Mouse (Mus musculus): ENCODE measurements around the gene Trim47.
"Not testable (repeated sequence)": the region's sequence is repeated elsewhere in the genome, so short reads cannot be mapped to it uniquely, and the experiment has no call there.

Gene Trim47

DNA sequence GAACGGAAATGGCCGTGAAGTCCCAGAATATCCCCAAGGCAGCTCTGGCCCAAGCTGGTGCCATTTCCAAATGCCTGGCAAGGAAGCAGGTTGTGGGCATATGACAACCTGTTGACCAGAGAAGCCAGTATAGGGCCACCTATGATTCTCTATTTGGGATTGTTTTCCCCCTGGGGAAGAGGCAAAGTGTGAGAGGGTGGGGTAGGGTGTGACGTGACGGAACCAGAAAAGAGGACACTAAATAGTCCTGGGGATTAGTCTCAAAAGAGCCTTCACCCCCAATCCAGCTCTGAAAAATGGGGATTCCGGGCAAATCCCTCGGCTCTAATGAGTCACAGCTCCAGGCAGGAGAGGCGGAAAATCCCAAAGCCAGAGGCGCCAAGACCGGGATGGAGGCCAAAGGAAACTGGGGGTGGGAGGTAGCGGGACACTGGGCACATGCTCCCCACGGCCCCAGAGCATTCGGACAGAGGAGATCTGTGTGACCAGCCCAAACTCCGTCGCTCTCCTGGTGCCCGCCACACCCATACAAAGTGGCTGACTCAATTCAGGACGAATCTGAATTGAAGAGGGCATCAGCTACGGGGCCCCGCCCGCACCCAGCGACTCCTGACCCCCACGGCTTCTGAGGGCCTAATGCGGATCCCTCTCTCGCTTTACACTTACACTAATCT is 18.4 kb downstream of the Trim47 start:
- no peak for DNase-seq (ENCODE audit: low read depth in 2 of 2, low spot score in 2 of 2)

DNA sequence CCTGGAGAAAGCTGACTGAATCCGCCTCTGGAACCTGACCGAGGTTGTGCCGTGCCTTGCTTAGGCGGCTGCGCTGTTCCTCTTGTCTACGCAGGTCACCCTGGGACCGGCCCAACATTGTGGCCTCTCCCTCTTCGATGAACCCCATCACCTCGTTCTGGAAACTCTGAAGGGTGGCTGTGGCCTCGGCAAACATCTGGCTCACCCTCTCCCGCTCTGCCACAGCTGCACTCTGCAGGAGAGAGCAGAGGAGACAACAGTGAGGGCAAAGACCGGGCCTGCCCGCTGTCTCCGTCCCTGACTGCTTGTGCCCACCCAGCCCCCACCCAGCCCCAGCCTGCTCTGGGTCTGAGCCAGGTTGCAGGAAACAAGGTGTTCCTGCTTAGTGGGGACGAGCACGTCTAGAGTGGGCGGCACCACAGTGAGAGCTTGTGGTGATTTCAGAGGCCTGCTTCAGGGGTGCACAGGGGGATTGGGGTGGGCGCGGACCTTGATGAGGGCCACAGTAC is 19.2 kb downstream of the Trim47 start:
- DNase-seq (ENCODE audit: low read depth in 2 of 2, low spot score in 2 of 2), result no peak

DNA sequence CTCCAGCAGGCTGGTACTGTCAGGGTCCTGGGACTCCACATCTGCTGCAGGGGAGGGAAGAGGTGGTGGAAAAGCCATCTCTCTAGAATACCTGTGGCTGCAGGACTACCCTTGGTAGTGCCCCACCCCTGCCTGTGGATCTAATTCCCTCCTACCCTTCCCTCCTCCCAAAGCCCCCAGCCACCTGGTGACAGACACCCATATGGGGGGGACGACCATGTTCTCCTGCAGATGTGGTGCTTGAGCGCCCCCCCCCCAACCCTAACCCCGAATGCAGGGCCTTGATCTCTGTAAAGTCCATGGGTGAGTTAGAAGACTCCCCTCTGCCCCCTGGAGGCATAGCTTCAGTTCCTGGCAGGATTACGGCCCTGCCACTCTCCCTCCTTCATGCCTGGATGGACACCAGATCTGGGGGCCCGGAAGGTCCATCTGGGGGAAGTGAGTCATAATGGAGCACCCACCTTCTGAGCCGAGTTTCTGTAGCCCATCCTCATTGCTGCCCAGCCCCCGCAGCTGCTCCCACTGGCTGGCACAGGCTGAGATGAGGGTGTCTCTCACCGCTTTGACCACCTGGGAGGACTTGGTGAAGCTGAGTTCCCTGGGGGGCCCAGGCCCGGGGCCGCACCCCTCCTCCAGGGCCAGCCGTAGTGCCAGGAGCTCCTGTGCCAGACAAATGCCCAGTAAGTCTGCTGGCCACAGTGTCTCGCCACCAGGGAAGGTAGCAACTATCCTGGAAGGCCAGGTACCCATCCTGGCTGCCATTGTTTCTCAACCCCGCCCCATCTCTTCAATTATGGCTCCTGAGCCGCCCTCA is 19.8 kb downstream of the Trim47 start:
- DNase-seq (ENCODE audit: low read depth in 2 of 2, low spot score in 2 of 2), result no peak

DNA sequence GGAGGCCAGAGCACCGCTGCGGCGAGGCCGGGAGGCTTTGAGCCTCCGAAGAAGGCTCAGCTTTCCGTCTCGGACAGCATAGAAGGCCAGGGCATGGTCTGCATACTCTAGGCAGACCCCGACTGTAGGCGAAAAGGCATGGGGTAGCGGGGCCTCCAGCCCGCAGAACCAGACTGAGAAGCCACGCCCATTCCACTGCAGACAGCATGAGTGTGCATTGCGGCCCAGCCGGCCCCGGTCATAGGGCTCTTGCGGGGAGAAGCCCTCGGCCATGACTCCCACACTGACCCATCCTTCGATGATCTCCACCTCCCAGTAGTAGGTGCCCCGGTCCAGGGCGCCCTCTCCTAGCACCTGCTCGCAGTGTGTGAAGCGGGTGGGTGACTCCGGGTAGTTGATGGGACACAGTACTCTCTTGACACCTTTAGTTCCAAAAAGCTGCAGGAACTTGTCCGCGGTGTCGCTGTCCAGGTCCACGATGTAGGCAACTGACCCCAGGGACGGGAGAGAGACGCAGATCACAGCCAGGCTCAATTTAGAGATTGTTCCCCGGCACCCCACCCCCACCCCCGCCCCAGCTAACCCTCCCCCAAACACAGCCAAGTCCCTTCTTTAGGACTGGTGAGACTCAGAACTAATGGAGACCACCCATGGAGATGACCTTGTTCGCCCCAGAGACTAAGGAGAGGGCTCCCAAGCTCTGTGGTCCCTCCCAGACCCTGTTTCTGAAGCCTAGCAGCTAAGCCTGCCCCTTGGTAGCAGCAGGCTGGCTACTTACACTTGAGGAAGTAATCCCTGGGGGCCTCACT is 20.7 kb downstream of the Trim47 start:
- no peak for DNase-seq (ENCODE audit: low read depth in 2 of 2, low spot score in 2 of 2)

DNA sequence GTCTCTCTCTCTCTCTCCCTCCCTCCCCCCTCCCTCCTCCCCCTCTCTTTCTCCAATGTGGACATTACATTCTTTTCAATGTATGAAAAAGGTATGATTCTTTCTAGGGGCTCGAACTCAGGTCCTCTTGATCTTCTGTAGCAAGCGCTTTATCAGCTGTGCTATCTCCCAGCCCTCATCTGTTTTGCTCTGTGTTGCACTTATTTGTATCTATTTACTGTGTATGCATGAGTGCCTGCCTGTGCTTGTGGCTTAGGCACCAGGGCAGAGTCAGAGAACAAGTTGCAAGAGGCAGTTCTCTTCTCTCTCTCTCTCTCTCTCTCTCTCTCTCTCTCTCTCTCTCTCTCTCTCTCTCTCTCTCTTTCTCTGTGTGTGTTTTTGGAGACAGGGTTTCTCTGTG is 21.9 kb downstream of the Trim47 start:
- no peak for DNase-seq (ENCODE audit: low read depth in 2 of 2, low spot score in 2 of 2)

DNA sequence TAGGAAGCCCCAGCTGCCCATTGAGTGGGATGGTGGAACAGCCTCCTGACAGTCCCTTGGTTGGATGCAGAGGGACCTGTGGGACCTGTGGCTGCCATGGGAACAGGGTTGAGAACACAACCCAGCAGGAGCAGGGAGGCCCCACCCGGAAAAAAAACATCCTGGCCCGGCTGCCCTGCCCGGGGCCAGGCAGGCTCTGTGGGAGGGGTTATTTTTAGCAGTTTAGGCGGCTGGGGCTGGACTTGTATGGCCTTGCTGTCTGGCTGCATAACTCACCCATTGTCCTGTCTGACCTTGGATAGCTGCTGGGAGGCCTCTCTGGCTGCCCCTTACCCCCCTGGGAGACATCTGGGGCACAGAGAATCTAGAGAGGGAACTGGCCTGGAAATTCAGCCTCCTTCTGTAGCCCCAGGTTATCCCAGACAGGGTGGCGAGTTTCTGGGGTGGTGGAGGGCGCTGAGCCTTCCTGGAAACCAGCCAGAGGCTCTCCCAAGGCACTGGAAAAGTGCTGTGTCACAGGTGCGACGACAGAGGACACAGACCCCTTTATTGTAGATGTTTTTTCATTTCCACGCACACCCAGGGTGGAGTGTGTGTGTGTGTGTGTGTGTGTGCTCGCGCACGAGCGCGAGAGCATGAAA is 22.9 kb downstream of the Trim47 start:
- DNase-seq (ENCODE audit: low read depth in 2 of 2, low spot score in 2 of 2), result no peak

DNA sequence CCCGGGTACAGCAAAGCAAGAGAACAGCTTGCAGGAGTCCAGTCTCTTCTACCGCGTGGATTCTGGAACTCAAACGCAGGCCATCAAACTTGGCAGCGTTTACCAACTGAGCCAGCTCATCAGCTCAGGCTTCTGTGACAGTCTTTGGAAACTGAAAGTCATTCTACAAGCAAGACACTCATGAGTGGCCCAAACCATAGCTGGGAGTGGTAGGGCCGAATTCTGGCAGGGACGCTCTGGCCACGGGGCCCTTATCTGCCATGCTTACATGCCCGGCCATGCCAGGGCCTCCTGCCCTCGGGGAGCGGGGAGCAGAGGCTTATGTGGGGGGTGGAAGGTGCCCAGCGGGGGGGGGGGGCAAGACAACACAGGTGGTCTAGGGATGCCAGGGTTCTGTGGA is 23.4 kb downstream of the Trim47 start:
- no peak for DNase-seq (ENCODE audit: low read depth in 2 of 2, low spot score in 2 of 2)

DNA sequence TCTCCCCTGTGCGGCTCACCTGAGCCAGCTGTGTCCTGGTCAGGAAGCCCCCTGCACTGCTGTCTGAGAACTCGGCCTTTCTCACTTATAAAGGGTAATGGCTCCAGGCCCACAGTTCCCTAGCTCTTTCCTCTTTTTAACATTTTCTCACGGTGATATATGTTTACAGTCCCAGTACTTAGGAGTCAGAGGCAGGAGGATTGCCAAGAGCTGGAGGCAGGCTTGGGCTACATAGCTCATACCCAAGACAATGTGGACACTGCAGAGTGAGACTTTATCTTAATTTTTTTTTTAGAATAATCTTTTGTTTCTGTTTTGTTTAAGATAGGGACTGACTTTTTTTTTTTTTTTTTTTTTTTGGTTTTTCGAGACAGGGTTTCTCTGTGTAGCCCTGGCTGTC is 24.5 kb downstream of the Trim47 start:
- no peak for DNase-seq (ENCODE audit: low read depth in 2 of 2, low spot score in 2 of 2)

DNA sequence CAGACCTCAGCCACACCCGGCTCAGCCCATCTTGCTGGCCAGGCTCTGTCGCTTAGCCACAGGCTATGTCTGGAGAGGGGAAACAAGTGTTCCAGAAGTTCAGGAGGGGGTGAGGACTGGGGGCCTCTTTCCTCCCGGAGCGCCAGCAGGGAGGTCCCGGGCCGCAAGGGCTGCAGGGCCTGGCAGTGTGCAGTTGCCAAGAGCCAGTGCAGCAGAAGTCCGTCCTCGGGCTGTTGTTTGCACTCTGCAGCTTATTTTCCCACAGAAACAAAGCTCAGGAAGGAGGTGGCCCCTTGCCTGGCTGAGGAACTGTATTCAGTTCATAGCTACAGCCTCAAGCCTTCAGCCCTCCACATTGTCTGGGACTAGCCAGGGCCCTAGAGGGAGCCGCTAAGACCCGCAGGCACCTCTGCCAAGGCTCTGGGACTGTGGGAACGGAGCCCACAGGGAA is 25.1 kb downstream of the Trim47 start:
- no peak for DNase-seq (ENCODE audit: low read depth in 2 of 2, low spot score in 2 of 2)

DNA sequence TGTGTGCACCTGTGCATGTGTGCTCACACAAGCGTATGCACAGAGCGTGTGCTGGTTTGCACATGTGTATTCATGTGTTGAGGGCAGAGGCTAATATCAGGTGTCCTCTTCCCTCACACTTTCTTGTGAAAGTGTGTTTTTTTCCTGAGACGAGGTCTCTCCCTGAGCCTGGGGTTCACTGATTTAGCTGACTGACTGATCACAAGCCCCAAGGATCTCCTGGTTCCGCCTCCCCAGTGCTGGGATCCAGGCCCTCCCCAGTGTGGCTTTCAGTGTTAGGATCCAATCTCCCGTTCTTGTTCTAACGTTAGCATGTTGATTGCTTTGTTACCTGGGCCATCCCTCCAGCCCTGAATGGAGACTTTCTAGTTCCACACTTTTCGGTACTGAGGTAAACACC is 26.2 kb downstream of the Trim47 start:
- no peak for DNase-seq (ENCODE audit: low read depth in 2 of 2, low spot score in 2 of 2)

DNA sequence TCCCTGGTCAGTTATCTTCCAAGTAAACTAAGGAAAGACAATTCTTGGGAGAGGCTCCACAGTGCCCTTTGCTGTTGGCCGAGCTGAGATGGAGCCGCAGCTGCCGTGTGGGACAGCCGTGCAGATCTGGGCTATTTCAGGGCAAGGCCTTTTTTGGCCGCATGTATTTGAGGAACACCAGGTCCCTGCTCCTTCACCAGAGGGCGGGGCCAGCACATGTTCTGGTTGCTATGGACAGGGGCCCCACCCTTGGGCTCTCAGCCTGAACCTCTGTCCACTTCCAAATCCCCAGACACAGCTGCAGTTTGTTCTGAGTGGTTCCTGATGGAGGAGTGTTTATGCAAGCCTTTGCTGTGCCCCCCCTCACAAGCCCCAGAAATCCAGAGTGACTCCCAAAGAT is 26.6 kb downstream of the Trim47 start:
- DNase-seq (ENCODE audit: low read depth in 2 of 2, low spot score in 2 of 2), result no peak

DNA sequence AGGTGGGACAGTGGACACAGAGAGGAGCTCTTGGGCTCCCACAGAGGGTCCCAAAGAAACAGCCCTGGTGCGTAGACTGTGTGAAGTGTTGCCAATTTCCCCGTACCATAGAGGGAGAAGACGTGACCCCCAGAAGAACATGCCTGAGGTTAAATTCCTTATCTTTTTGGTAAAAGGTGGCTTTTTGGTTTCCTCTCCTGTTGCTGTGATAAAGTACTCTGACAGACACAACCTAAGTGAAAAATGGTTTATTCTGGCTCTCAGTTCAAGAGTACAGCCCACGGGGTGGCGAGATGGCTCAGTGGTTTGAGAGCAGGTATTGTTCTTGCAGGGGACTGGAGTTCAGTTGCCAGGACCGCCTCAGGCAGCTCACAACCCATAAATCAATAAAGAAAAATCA is 27.5 kb downstream of the Trim47 start:
- no peak for DNase-seq (ENCODE audit: low read depth in 2 of 2, low spot score in 2 of 2)

DNA sequence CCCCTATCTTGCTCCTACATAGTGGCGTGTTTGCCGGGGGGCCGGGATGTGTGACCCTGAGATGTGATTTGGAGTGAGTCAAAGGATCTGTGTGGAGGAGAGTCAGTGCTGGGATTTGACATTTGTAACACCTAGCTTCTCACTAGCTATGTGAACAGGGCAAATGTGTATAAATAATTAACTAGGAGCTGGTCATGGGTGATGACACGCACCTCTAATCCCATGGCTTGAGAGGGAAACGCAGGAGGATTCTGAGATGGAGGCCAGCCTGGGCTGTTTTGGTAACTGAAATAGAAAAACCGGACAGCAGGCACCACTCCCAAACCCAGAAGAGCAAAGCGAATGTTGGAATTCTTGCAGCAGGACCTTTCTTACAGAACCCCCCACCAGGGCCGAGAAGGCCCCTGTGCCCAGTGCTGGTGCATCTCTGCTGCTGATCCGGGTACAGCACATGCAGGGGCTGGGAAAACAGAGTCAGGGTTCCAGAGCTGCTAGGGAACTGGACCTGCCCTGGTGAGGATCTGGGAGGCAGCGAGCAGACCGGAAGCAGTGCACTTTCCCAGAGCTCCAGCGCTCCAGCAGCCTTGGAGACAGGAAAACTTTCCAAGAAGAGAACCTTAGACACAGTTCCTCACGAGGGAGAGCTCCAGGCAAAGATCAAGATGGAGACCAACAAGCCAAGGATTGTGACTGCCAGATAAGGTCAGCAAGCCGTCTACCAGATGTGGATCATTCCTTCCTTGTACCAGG is 28.1 kb downstream of the Trim47 start:
- DNase-seq (ENCODE audit: low read depth in 2 of 2, low spot score in 2 of 2), result no peak

DNA sequence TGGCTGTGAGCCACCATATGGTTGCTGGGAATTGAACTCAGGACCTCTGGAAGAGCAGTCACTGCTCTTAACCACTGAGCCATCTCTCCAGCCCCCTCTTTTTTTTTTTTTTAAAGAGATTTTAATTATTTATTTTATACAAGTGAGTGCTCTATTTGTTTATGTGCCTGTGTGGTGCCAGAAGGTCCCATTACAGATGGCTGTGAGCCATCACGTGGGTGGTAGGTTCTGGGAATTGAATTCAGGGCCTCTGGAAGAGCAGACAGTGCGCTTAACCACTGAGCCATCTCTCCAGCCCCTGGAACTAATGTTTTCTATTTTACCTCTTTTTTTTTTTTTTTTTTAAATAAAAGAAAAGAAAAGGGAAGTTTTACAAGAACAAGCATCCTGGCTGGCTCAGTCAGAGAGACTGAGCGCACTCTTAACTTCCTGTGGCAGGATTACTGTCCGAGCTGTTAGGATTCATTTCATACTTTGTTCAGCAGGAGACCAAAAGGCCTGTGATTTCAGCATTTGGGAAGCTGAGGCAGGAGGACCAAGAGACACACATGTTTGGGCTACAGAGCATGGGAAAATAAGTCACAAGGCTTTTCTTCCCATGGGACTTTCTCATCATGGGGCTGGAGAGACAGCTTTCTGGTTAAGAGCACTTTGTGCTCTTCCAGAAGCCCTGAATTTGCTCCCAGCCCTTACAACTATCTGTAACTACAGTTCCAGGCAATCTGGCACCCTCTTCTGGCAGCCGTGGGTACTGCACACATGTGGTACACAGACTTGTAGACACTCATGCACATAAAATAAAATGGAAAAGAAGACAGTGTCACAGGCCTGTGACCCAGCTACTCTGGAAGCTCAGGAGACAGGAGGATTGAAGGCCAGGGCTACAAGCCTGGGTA is 30.5 kb downstream of the Trim47 start:
- DNase-seq (ENCODE audit: low read depth in 2 of 2, low spot score in 2 of 2), result peak; percentile 36 to 53

DNA sequence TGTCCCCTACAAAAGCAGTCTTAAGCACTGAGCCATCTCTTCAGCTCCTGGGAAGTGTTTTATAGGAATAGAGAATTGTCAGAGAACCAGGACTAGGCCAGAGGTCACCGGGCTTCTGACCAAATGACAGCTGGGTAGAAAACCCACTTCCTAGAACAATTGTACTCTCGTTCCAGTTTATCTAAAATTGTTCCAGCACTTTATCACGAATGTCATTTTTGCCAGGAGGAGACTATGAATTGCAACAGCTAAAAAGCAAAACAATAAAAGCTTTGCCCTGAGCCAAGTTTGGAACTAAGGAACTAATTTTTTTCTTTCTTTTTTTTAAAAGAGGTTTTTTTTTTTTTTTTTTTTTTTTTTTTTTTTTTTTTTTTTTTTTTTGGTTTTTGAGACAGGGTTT is 31.4 kb downstream of the Trim47 start:
- no peak for DNase-seq (ENCODE audit: low read depth in 2 of 2, low spot score in 2 of 2)

DNA sequence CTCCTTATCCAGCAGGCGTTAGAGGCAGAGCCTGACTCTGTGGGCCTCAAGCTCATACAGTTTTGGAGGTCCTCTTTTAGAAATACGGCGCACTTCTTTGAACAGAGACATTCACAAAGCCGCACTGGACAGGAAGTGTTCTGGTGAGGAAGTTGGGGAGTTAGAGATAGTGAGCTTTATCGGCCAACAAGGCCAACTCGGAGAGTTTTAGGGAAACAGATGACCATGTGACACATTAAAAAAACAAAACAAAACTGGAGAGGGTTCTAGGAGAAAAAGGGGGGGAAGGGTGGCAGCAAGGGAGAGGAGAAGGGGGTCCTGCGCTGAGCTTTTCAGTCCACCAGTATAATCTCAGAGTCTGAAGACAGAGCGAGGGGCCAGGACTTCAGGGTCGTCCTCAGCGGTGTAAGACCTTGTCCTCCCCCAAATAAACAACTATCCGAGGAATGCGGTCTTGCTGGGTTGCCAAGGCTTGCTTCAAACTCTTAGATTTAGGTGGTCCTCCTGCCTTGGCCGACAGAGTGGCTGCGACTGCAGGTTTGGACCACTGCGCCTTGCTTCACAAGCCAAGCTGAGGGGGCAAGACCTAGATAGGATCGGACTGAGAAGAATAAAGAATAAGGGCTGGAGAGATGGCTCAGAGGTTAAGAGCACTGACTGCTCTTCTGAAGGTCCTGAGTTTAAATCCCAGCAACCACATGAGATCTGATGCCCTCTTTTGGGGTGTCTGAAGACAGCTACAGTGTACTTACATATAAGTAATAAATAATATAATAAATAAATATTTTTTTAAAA is 33.0 kb downstream of the Trim47 start:
- no peak for DNase-seq (ENCODE audit: low read depth in 2 of 2, low spot score in 2 of 2)

DNA sequence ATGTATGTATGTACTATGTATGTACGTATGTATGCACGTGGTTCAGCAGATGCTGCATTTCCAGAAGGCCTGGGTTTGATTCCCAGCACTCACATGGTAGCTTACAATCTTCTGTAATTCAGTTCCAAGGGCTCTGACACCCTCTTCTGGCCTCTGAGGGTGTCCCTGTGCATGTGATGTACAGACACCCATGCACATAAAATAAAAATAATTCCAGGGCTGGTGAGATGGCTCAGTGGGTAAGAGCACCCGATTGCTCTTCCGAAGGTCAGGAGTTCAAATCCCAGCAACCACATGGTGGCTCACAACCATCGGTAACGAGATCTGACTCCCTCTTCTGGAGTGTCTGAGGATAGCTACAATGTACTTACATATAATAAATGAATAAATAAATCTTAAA is 34.1 kb downstream of the Trim47 start:
- DNase-seq (ENCODE audit: low read depth in 2 of 2, low spot score in 2 of 2), result not testable (repeated sequence)

DNA sequence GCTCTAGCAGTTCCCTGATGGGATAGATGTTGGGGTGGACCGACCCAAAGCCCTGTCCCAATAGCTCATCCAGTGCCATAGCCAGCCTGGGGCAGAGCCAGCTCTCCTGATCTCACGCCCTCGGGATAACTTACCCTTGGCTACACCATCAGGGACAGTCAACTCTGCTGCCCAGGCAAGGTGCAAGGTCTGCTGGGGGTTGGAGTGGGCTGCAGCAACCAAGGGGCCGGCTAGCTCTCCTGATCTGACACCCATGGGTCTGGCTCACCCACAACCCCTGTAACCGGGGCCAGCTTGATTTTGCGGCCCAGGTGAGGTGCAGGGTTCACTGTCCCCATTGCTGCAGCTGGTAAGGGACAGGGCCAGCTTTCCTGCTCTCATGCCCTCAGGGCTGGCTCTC is 35.4 kb downstream of the Trim47 start:
- DNase-seq (ENCODE audit: low read depth in 2 of 2, low spot score in 2 of 2), result no peak

DNA sequence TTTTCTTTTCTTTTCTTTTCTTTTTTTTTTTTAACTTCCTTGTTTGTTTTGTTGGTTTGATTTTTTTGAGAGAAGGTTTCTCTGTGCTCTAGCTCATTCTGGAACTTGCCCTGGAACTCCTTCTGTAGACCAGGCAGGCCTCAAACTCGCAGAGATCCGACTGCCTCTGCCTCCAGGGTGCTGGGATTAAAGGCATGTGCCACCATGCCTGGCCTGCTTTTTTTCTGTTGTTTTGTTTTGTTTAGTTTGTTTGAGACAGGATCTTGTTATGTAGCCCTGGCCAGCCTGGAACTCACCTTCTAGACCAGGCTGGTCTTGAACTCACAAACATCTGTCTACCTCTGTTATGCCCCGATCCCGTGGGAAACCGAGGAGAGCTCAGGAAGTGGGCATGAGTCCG is 37.5 kb downstream of the Trim47 start:
- no peak for DNase-seq (ENCODE audit: low read depth in 2 of 2, low spot score in 2 of 2)

Data from CD8-positive naive resting alpha-beta T cell, adult 2 months (primary cell).